Mouse (Mus musculus): ENCODE measurements around the gene Vmn1r91.
"Not testable (repeated sequence)": the region's sequence is repeated elsewhere in the genome, so short reads cannot be mapped to it uniquely, and the experiment has no call there.

Gene Vmn1r91

GRCm38 (mm10) chr7:20099380-20099779, at the start of gene Vmn1r91:
Gene Vmn1r91, plus strand, starts transcription at chr7:20099680.
- not testable (repeated sequence) for DNase-seq (ENCODE audit: low read depth, low spot score)

GRCm38 (mm10) chr7:20064100-20064499, 35.4 kb upstream of the Vmn1r91 start:
- peak; percentile 3 for DNase-seq (ENCODE audit: low read depth, low spot score)

DNA sequence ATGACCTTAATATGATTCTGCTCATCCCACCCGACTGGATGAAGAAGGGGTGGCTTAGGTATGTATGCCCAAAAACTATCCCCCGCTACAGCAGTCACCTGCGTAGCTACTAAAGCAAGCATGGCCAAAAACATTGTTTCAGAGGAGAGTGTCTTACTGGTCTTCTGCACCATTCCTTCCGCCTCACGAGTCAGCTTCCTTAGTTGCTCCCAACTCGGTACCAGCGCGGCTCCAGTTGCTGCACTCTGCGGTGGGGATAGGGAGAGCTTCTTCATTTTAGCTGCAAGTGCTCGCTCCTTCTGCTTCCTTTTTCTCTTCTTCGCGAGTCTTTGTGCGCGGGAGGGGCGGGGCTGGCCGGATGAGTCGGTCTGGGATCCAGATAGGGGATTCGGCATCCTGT, 21.4 kb upstream of the Vmn1r91 start:
- DNase-seq (ENCODE audit: low read depth, low spot score) = not testable (repeated sequence)

DNA sequence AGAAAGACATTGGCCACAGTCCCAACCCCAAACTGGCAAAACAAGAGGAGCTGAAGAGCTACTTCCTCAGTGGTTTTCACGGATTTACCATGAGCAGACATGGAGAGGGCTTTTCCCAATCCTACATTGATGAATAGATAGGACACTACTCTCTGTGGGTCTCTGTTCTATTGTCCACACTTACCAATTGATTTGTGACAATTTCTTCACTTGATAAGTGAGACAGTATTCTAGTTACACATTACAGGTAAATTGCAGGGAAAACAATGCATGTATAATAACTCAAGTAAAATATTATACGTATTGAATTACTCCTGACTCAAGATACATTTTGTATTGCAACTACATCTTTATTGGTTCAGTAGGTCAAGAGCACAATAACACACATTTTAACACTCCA, 23.0 kb downstream of the Vmn1r91 start, which contains the start of gene Gm16442:
TSS of gene Gm16442 (minus strand) at position 101 of the 400 bp plus-strand sequence.
- not testable (repeated sequence) for DNase-seq (ENCODE audit: low read depth, low spot score)

DNA sequence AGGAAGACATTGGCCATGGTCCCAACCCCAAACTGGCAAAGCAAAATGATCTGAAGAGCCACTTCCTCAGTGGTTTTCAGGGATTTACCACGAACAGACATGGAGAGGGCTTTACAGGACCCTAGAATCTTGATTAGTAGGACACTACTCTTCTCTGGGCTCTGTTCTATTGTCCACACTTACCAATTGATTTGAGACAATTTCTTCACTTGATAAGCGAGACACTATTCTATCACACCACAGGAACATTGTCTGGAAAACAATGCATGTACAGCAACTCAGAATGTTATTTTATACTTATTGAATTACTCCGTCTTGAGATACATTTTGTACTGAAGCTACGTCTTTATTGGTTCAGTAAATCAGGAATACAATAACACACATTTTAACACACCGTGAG, 39.5 kb downstream of the Vmn1r91 start, which contains the start of gene Vmn1r93:
TSS of gene Vmn1r93 (minus strand) at position 101 of the 400 bp plus-strand sequence.
- DNase-seq (ENCODE audit: low read depth, low spot score) = not testable (repeated sequence)
